19 mouse cellular contexts compared by ENCODE assay signal in the genomic region with DNA sequence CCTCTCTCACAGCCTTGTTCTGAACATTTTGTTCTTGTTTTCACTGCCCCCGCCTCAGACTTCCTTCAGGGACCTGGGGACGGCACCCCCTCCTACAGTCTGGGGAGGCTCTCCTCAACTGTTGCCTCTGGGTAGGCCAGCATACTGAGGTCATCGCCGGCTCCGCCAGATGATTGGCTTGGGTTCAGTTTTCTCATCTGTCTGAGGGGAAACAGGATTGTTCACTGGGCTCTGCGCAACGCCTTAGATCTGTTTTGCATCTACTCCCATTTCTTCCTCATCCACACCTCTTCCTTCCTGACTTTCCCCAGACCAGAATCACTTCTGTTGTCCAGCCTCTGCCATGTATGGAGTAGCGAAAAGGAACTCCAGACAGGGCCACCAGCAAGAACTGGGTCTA. TPM values are rescaled to one million over a fixed set of nuclear protein-coding genes. Genes with fewer than 3 reads are reported as not detected.
DNase-seq lines count a peak whose midpoint lies in the region; ATAC-seq and TF ChIP-seq lines count a peak whose summit lies in the region.
"Had no signal": no experiment of that assay in that cellular context is flagged by ENCODE, and none has a peak within 500 bp of the region (broad histone marks: within the 10 kb centered on the region; RNA-seq: fewer than 3 reads in every experiment).

No protein-coding gene starts in this region.

- no peak overlapping the region for H3K4me3 ChIP-seq in embryonic facial prominence, embryonic 15.5 days (replicated peaks)
- H3K4me3 ChIP-seq in heart, embryonic 14.5 days (ENCODE audit: control insufficient read depth in 1 of 2, insufficient read depth in 1 of 2, low read depth in 1 of 2, low read length in 2 of 2) = no peak overlapping the region
- no peak overlapping the region for H3K4me3 ChIP-seq in left cerebral cortex, adult 2 months
- H3K4me3 ChIP-seq: forebrain, embryonic 13.5 days; midbrain, embryonic 13.5 days had no signal

- TF ChIP-seq CTCF in left cerebral cortex, adult 2 months (IDR thresholded peaks at IDR 0.05) = no peak

- peak; percentile 83 for DNase-seq in gastrocnemius, postnatal 25 days
- peak; percentile 20 for DNase-seq in lung, postnatal 25 days (ENCODE audit: low spot score)
- DNase-seq in left cerebral cortex, adult 2 months (ENCODE audit: extremely low spot score in 1 of 2, low spot score in 2 of 2) = no peak
- DNase-seq in cerebellum, adult 9-10 months = no peak
- DNase-seq: adrenal gland, postnatal 14 days; cerebellum, adult 11-12 months; embryo, embryonic 11 days; kidney, adult 2 months; lung, embryonic 14.5 days; thymus, postnatal 4 days had no signal

- no peaks in the 10 kb centered on the region for H3K9me3 ChIP-seq in embryonic facial prominence, embryonic 15.5 days (replicated peaks)
- H3K9me3 ChIP-seq in heart, embryonic 14.5 days (ENCODE audit: control insufficient read depth, low read length) = no peaks in the 10 kb centered on the region
- H3K9me3 ChIP-seq: forebrain, embryonic 13.5 days; midbrain, embryonic 13.5 days had no signal

- H3K27ac ChIP-seq in embryonic facial prominence, embryonic 15.5 days (replicated peaks) = no peak overlapping the region
- peak overlapping the region; percentile 57 to 64 for H3K27ac ChIP-seq in heart, embryonic 14.5 days (replicated peaks in 1 of 2; ENCODE audit: control insufficient read depth in 1 of 2, insufficient read depth in 1 of 2, low read depth in 2 of 2, low read length in 2 of 2)
- no peak overlapping the region for H3K27ac ChIP-seq in left cerebral cortex, adult 2 months
- H3K27ac ChIP-seq: forebrain, embryonic 13.5 days; hindbrain, embryonic 14.5 days; midbrain, embryonic 13.5 days had no signal

- H3K4me2 ChIP-seq in embryonic facial prominence, embryonic 15.5 days (replicated peaks) = no peak overlapping the region
- H3K4me2 ChIP-seq in heart, embryonic 14.5 days (ENCODE audit: low read length) = no peak overlapping the region
- H3K4me2 ChIP-seq: forebrain, embryonic 13.5 days; hindbrain, embryonic 14.5 days; lung, embryonic 14.5 days; midbrain, embryonic 13.5 days had no signal

- WGBS in embryonic facial prominence, embryonic 15.5 days = 53% methylated on average over 8 of the region's 8 CpGs
- WGBS in heart, embryonic 14.5 days = 53% methylated on average over 8 of the region's 8 CpGs

- ATAC-seq in embryonic facial prominence, embryonic 15.5 days (ENCODE audit: insufficient number of reproducible peaks, low FRiP score, low TSS enrichment, low read depth) = peak; percentile 75
- ATAC-seq in heart, embryonic 14.5 days (ENCODE audit: insufficient number of reproducible peaks, insufficient read depth, low FRiP score, low read depth) = peak; percentile 77
- no peak for ATAC-seq in cerebellum, adult (ENCODE audit: insufficient number of reproducible peaks, low FRiP score, low TSS enrichment)
- ATAC-seq: forebrain, embryonic 13.5 days; midbrain, embryonic 13.5 days; Patski had no signal

- no peaks in the 10 kb centered on the region for H3K27me3 ChIP-seq in embryonic facial prominence, embryonic 15.5 days
- no peaks in the 10 kb centered on the region for H3K27me3 ChIP-seq in heart, embryonic 14.5 days (ENCODE audit: control insufficient read depth, insufficient read depth, low read length)
- H3K27me3 ChIP-seq: forebrain, embryonic 13.5 days; midbrain, embryonic 13.5 days had no signal

- no peaks in the 10 kb centered on the region for H3K36me3 ChIP-seq in embryonic facial prominence, embryonic 15.5 days
- no peaks in the 10 kb centered on the region for H3K36me3 ChIP-seq in heart, embryonic 14.5 days (ENCODE audit: control insufficient read depth, insufficient read depth, low read length)
- H3K36me3 ChIP-seq: midbrain, embryonic 13.5 days had no signal

- H3K9ac ChIP-seq in embryonic facial prominence, embryonic 15.5 days = no peak overlapping the region
- no peak overlapping the region for H3K9ac ChIP-seq in heart, embryonic 14.5 days (ENCODE audit: low read length)
- H3K9ac ChIP-seq: forebrain, embryonic 13.5 days; hindbrain, embryonic 14.5 days; lung, embryonic 14.5 days; midbrain, embryonic 13.5 days had no signal

- intact Hi-C loops in left cerebral cortex, adult 2 months (cut with DNase I) = no loop called here

- no peaks in the 10 kb centered on the region for H3K4me1 ChIP-seq in embryonic facial prominence, embryonic 15.5 days
- peaks cover 3% of the 10 kb centered on the region in 2 experiments; a peak in 2 of 4 replicates for H3K4me1 ChIP-seq in heart, embryonic 14.5 days (ENCODE audit: control insufficient read depth in 2 of 2, insufficient read depth in 2 of 2, low read length in 2 of 2)
- H3K4me1 ChIP-seq: forebrain, embryonic 13.5 days; midbrain, embryonic 13.5 days had no signal

RNA-seq across cellular contexts. Expression of a gene that starts 2.8 kb away (rescaled TPM):
- polyA plus RNA-seq in embryonic facial prominence, embryonic 15.5 days (2015; fragmentation: Nextera tagmentation; extraction: Ambion mirVana) = 25.7 and 28.4 TPM in 2 replicates
- total RNA-seq in gastrocnemius, postnatal 25 days (2021) = 10 to 100 TPM; 51.1 to 85.7 TPM
- polyA plus RNA-seq in heart, embryonic 14.5 days (2014; fragmentation: Nextera tagmentation; extraction: Ambion mirVana) = 15.7 and 16.9 TPM in 2 replicates
- total RNA-seq in left cerebral cortex, adult 2 months (2021) = under 1 TPM; 0.33 to 0.63 TPM
- polyA plus RNA-seq: Patski had no signal

RNA-seq across cellular contexts. Expression of a gene that starts 9.9 kb away (rescaled TPM):
- 6.5 and 11.3 TPM in 2 replicates for polyA plus RNA-seq in embryonic facial prominence, embryonic 15.5 days (2015; fragmentation: Nextera tagmentation; extraction: Ambion mirVana)
- under 1 TPM; 0.82 to 0.88 TPM for total RNA-seq in gastrocnemius, postnatal 25 days (2021)
- polyA plus RNA-seq in heart, embryonic 14.5 days (2014; fragmentation: Nextera tagmentation; extraction: Ambion mirVana) = 2.2 and 2.4 TPM in 2 replicates
- 10 to 100 TPM; 80.3 to 80.6 TPM for total RNA-seq in left cerebral cortex, adult 2 months (2021)
- polyA plus RNA-seq: Patski had no signal

RNA-seq across cellular contexts. Expression of a gene that starts 45.1 kb away (rescaled TPM):
- polyA plus RNA-seq in embryonic facial prominence, embryonic 15.5 days (2015; fragmentation: Nextera tagmentation; extraction: Ambion mirVana) = not detected in 2 replicates
- total RNA-seq in gastrocnemius, postnatal 25 days (2021) = not detected
- not detected in 2 replicates for polyA plus RNA-seq in heart, embryonic 14.5 days (2014; fragmentation: Nextera tagmentation; extraction: Ambion mirVana)
- total RNA-seq in left cerebral cortex, adult 2 months (2021) = not detected
- total RNA-seq: adrenal gland, postnatal 14 days; layer of hippocampus, adult 8-10 months; left cerebral cortex, postnatal 25 days had no signal
- polyA plus RNA-seq: kidney, adult 2 months; lung, embryonic 14.5 days; Patski had no signal

Comparison
In these comparisons a context has a peak if more than half of its experiments do, and no peak if none do; other contexts are left out.
1. H3K27ac ChIP-seq: peak in heart, embryonic 14.5 days (2 of 2); none in embryonic facial prominence, embryonic 15.5 days (single experiment) and left cerebral cortex, adult 2 months (single experiment).
2. DNase-seq: peak in gastrocnemius, postnatal 25 days (single experiment) and lung, postnatal 25 days (single experiment); none in left cerebral cortex, adult 2 months (0 of 2) and cerebellum, adult 9-10 months (single experiment).
3. RNA of a gene that starts 2.8 kb away (total RNA-seq): 51.1 to 85.7 TPM in gastrocnemius, postnatal 25 days; 0.33 to 0.63 TPM in left cerebral cortex, adult 2 months; every median in the first group is over 10 times any median in the second.
4. RNA of a gene that starts 9.9 kb away (total RNA-seq): 80.3 to 80.6 TPM in left cerebral cortex, adult 2 months; 0.82 to 0.88 TPM in gastrocnemius, postnatal 25 days; every median in the first group is over 10 times any median in the second.